21 mouse cellular contexts compared by ENCODE assay signal in genomic region chr13:69864911-69865310, GRCm38 (mm10).
DNase-seq lines count a peak whose midpoint lies in the region; ATAC-seq and TF ChIP-seq lines count a peak whose summit lies in the region.
"Had no signal": no experiment of that assay in that cellular context is flagged by ENCODE, and none has a peak within 500 bp of the region (broad histone marks: within the 10 kb centered on the region; RNA-seq: fewer than 3 reads in every experiment).

No protein-coding gene starts in this region.

- no peaks in the 10 kb centered on the region for H3K27me3 ChIP-seq in forebrain, postnatal 0 days (ENCODE audit: insufficient read depth, low read length)
- H3K27me3 ChIP-seq in forebrain, embryonic 11.5 days (ENCODE audit: control insufficient read depth, insufficient read depth, low read length): no peaks in the 10 kb centered on the region
- no peaks in the 10 kb centered on the region for H3K27me3 ChIP-seq in limb, embryonic 14.5 days (ENCODE audit: control insufficient read depth, insufficient read depth, low read length)
- no peaks in the 10 kb centered on the region for H3K27me3 ChIP-seq in limb, embryonic 10.5 days (ENCODE audit: low read depth, poor library complexity, severe bottlenecking)
- H3K27me3 ChIP-seq: embryonic facial prominence, embryonic 12.5 days; forebrain, embryonic 15.5 days; heart, embryonic 12.5 days; hindbrain, embryonic 15.5 days had no signal

- TF ChIP-seq CTCF in forebrain, postnatal 0 days (IDR thresholded peaks at IDR 0.05; ENCODE audit: low read depth): no peak

- H3K4me3 ChIP-seq in forebrain, postnatal 0 days (ENCODE audit: low read depth, low read length): no peak overlapping the region
- no peak overlapping the region for H3K4me3 ChIP-seq in forebrain, embryonic 11.5 days (ENCODE audit: low read depth, low read length)
- H3K4me3 ChIP-seq in limb, embryonic 14.5 days (replicated peaks; ENCODE audit: low read length): no peak overlapping the region
- H3K4me3 ChIP-seq in limb, embryonic 10.5 days: no peak overlapping the region
- H3K4me3 ChIP-seq: embryonic facial prominence, embryonic 12.5 days; forebrain, embryonic 15.5 days; heart, adult 2 months; heart, embryonic 12.5 days; hindbrain, embryonic 15.5 days had no signal

- H3K4me1 ChIP-seq in forebrain, postnatal 0 days (ENCODE audit: insufficient read depth): 0 out of 2 replicates have a peak, but pooled peaks cover 3% of the 10 kb centered on the region
- H3K4me1 ChIP-seq in forebrain, embryonic 11.5 days (replicated peaks; ENCODE audit: control insufficient read depth, insufficient read depth, low read length): no peaks in the 10 kb centered on the region
- no peaks in the 10 kb centered on the region for H3K4me1 ChIP-seq in limb, embryonic 14.5 days (ENCODE audit: control insufficient read depth, insufficient read depth, low read length)
- no peaks in the 10 kb centered on the region for H3K4me1 ChIP-seq in limb, embryonic 10.5 days
- H3K4me1 ChIP-seq: embryonic facial prominence, embryonic 12.5 days; forebrain, embryonic 15.5 days; heart, embryonic 12.5 days; hindbrain, embryonic 15.5 days had no signal

- no peaks in the 10 kb centered on the region for H3K36me3 ChIP-seq in forebrain, postnatal 0 days (ENCODE audit: insufficient read depth)
- no peaks in the 10 kb centered on the region for H3K36me3 ChIP-seq in forebrain, embryonic 11.5 days (ENCODE audit: control insufficient read depth, insufficient read depth, low read length)
- no peaks in the 10 kb centered on the region for H3K36me3 ChIP-seq in limb, embryonic 14.5 days (ENCODE audit: control insufficient read depth, insufficient read depth, low read length)
- no peaks in the 10 kb centered on the region for H3K36me3 ChIP-seq in limb, embryonic 10.5 days
- H3K36me3 ChIP-seq: embryonic facial prominence, embryonic 12.5 days; forebrain, embryonic 15.5 days; heart, embryonic 12.5 days; hindbrain, embryonic 15.5 days had no signal

- peak; percentile 70 for ATAC-seq in forebrain, postnatal 0 days
- ATAC-seq in forebrain, embryonic 11.5 days (replicated peaks; ENCODE audit: low FRiP score): no peak
- ATAC-seq in limb, embryonic 14.5 days (ENCODE audit: low FRiP score, low read depth): no peak
- ATAC-seq: forebrain, embryonic 15.5 days; intestine, embryonic 16.5 days had no signal

- H3K9me3 ChIP-seq in forebrain, postnatal 0 days (ENCODE audit: low read length): no peaks in the 10 kb centered on the region
- no peaks in the 10 kb centered on the region for H3K9me3 ChIP-seq in forebrain, embryonic 11.5 days (ENCODE audit: control insufficient read depth, low read length)
- H3K9me3 ChIP-seq in limb, embryonic 14.5 days (ENCODE audit: control insufficient read depth, low read length): no peaks in the 10 kb centered on the region
- no peaks in the 10 kb centered on the region for H3K9me3 ChIP-seq in limb, embryonic 10.5 days (replicated peaks)
- H3K9me3 ChIP-seq: embryonic facial prominence, embryonic 12.5 days; forebrain, embryonic 15.5 days; heart, embryonic 12.5 days; hindbrain, embryonic 15.5 days had no signal

- no peak overlapping the region for H3K9ac ChIP-seq in forebrain, postnatal 0 days
- no peak overlapping the region for H3K9ac ChIP-seq in forebrain, embryonic 11.5 days (ENCODE audit: low read length)
- H3K9ac ChIP-seq in limb, embryonic 14.5 days (ENCODE audit: low read depth, low read length, severe bottlenecking): no peak overlapping the region
- H3K9ac ChIP-seq: embryonic facial prominence, embryonic 12.5 days; forebrain, embryonic 15.5 days; heart, embryonic 12.5 days; hindbrain, embryonic 15.5 days had no signal

- no peak for TF ChIP-seq POLR2A in limb, embryonic 14.5 days (IDR thresholded peaks at IDR 0.05; ENCODE audit: borderline replicate concordance, extremely low read depth, insufficient read depth, insufficient read length)

- DNase-seq in forebrain, postnatal 0 days: peak; percentile 51
- DNase-seq in forebrain, embryonic 11.5 days (ENCODE audit: low spot score): no peak
- peak; percentile 17 for DNase-seq in limb, embryonic 14.5 days (ENCODE audit: low spot score)
- DNase-seq in limb, embryonic 10.5 days (ENCODE audit: low spot score): no peak
- DNase-seq in fat pad, adult 2 months (ENCODE audit: extremely low read depth, low read depth, low spot score): peak; percentile 8
- peak; percentile 63 for DNase-seq in telencephalon, adult 2 months (ENCODE audit: low read depth, low spot score)
- DNase-seq in left cerebral cortex, adult 9 months (ENCODE audit: low spot score in 2 of 2): no peak
- DNase-seq: adrenal gland, adult 8-10 months; adrenal gland, postnatal 36 days; cerebellum, adult 11 months; cerebellum, adult 8-10 months; cerebellum, postnatal 14 days; embryo, embryonic 11 days; gastrocnemius, postnatal 36 days; heart, adult 2 months; heart, postnatal 36 days had no signal

- WGBS in forebrain, postnatal 0 days: 57% methylated on average over 8 of the region's 8 CpGs
- 83% methylated on average over 8 of the region's 8 CpGs for WGBS in forebrain, embryonic 11.5 days
- 72% methylated on average over 8 of the region's 8 CpGs for WGBS in limb, embryonic 14.5 days
- 86% methylated on average over 8 of the region's 8 CpGs for WGBS in limb, embryonic 10.5 days

- no peak overlapping the region for H3K4me2 ChIP-seq in forebrain, postnatal 0 days (ENCODE audit: low read depth)
- H3K4me2 ChIP-seq in forebrain, embryonic 11.5 days (ENCODE audit: low read depth, low read length, severe bottlenecking): no peak overlapping the region
- no peak overlapping the region for H3K4me2 ChIP-seq in limb, embryonic 14.5 days (replicated peaks; ENCODE audit: low read depth, low read length, severe bottlenecking)
- H3K4me2 ChIP-seq: embryonic facial prominence, embryonic 12.5 days; forebrain, embryonic 15.5 days; heart, embryonic 12.5 days; hindbrain, embryonic 15.5 days had no signal

- peak overlapping the region; percentile 59 for H3K27ac ChIP-seq in forebrain, postnatal 0 days (ENCODE audit: low read depth, low read length)
- no peak overlapping the region for H3K27ac ChIP-seq in forebrain, embryonic 11.5 days (ENCODE audit: low read depth, low read length)
- no peak overlapping the region for H3K27ac ChIP-seq in limb, embryonic 14.5 days (replicated peaks; ENCODE audit: low read depth, low read length)
- no peak overlapping the region for H3K27ac ChIP-seq in limb, embryonic 10.5 days
- H3K27ac ChIP-seq: embryonic facial prominence, embryonic 12.5 days; forebrain, embryonic 15.5 days; heart, adult 2 months; hindbrain, embryonic 15.5 days had no signal

Comparison
In these comparisons a context has a peak if more than half of its experiments do, and no peak if none do; other contexts are left out.
1. DNase-seq: peak in forebrain, postnatal 0 days (single experiment), limb, embryonic 14.5 days (single experiment), fat pad, adult 2 months (single experiment) and telencephalon, adult 2 months (single experiment); none in forebrain, embryonic 11.5 days (single experiment), limb, embryonic 10.5 days (single experiment) and left cerebral cortex, adult 9 months (0 of 2).